Mouse (Mus musculus): Measurements from ENCODE around the gene Calm3.

- TF ChIP-seq CTCF (conservative IDR thresholded peaks at IDR 0.05; ENCODE audit: low read length), result no peak
- TF ChIP-seq POU5F1 (IDR thresholded peaks at IDR 0.05; ENCODE audit: borderline replicate concordance, low read length), result no peak
Measured at GRCm38 (mm10) chr7:16875326-16875725, 48.6 kb downstream of the Calm3 start.

All from E14TG2a.4 (cell line).